Mouse (Mus musculus) bone marrow macrophage, adult 2 months (primary cell): Measurements from ENCODE around the gene Olfr1023.

Experiments
- CTCF ChIP-seq: IDR thresholded peaks from 2 replicates; pipeline ENCODE4 v1.5.1; 2012; ENCODE audit warnings: low read depth, mild to moderate bottlenecking, low read length, moderate library complexity
- POLR2A ChIP-seq: IDR thresholded peaks from 2 replicates; pipeline ENCODE4 v1.6.1; 2012; ENCODE audit warnings: mild to moderate bottlenecking, low read depth, low read length, borderline replicate concordance

DNA sequence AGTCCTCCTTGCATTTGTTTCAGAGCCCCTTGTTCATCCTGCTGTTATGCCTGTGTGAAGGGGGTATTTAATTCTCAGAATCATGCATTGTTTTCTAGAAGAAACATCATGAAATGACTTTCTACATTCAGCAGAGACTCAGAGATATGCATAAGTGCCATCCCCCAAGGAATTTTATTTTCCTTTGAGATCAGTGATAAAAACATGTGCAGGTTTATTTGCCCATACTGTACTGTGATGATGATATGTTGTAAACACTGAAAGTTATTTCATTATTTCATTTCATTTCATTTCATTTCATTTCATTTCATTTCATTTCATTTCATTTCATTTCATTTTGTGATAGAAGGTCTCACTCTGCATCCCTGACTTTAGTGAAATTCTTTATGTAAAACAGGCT lies 40.1 kb upstream of the Olfr1023 start, which contains the start of gene Olfr1019:
- TF ChIP-seq CTCF (no peak), POLR2A (no peak)
